Mouse (Mus musculus) lung, embryonic 14.5 days (tissue): ENCODE data around the gene Tfec. TPM values are rescaled to one million over a fixed set of nuclear protein-coding genes. Genes with fewer than 3 reads are reported as not detected.

Experiments used
- ATAC-seq: fragments of 200-750 bp; cut with Nextera tagmentation; 2 replicates; pipeline ENCODE4 v1.8.0; 2017; ENCODE audit warnings: mild to moderate bottlenecking, moderate TSS enrichment, moderate library complexity; ENCODE audit not compliant: insufficient read depth
- DNase-seq: peaks from one replicate; pipeline ENCODE4 v3.0.0-alpha.2; 2015
- H3K27ac ChIP-seq: fragments of 300-500 bp; sonication (generic); 2 replicates; pipeline ENCODE4 v1.5.1; 2014; ENCODE audit warnings: low read depth, mild to moderate bottlenecking, moderate library complexity
- H3K27me3 ChIP-seq: fragments of 300-500 bp; sonication (generic); 2 replicates; pipeline ENCODE4 v1.6.1; 2014; ENCODE audit warnings: low read length, control low read depth; ENCODE audit not compliant: insufficient read depth
- H3K36me3 ChIP-seq: fragments of 300-500 bp; sonication (generic); 2 replicates; pipeline ENCODE4 v1.6.1; 2014; ENCODE audit warnings: control low read depth; ENCODE audit not compliant: insufficient read depth
- H3K4me1 ChIP-seq: fragments of 300-500 bp; sonication (generic); 2 replicates; pipeline ENCODE4 v1.6.1; 2014; ENCODE audit warnings: antibody characterized with exemption, control low read depth; ENCODE audit not compliant: insufficient read depth
- H3K4me2 ChIP-seq: fragments of 300-500 bp; sonication (generic); 2 replicates; pipeline ENCODE4 v1.6.1; 2014; ENCODE audit warnings: mild to moderate bottlenecking
- H3K4me3 ChIP-seq: fragments of 300-500 bp; sonication (generic); 2 replicates; pipeline ENCODE4 v1.5.1; 2014; ENCODE audit warnings: low read depth, low read length
- H3K9ac ChIP-seq: fragments of 300-500 bp; sonication (generic); 2 replicates; pipeline ENCODE4 v1.6.1; 2014
- H3K9me3 ChIP-seq: fragments of 300-500 bp; sonication (generic); 2 replicates; pipeline ENCODE4 v1.6.1; 2016; ENCODE audit warnings: low read depth, low read length, control low read depth
- CTCF ChIP-seq: IDR thresholded peaks from 2 replicates; pipeline ENCODE4 v1.5.1; 2016; ENCODE audit warnings: antibody characterized with exemption, low read depth
- whole genome bisulfite sequencing: fragments of 180-500 bp; shearing (Covaris S2); extraction: QIAGEN DNeasy Blood & Tissue Kit; methylation state at CpG from one replicate; pipeline ENCODE4 v1.1.7; 2014; 5-methylcytosine and 5-hydroxymethylcytosine counted together
- polyA plus RNA-seq: library from polyadenylated mRNA; unstranded; fragments of >200 nt; fragmentation: Nextera tagmentation; extraction: Ambion mirVana; gene quantifications from 2 replicates; pipeline ENCODE4 v1.2.1, GENCODE M21; 2014

Gene Tfec
- polyA plus RNA-seq: 0.70 and 1.1 TPM in 2 replicates

DNA sequence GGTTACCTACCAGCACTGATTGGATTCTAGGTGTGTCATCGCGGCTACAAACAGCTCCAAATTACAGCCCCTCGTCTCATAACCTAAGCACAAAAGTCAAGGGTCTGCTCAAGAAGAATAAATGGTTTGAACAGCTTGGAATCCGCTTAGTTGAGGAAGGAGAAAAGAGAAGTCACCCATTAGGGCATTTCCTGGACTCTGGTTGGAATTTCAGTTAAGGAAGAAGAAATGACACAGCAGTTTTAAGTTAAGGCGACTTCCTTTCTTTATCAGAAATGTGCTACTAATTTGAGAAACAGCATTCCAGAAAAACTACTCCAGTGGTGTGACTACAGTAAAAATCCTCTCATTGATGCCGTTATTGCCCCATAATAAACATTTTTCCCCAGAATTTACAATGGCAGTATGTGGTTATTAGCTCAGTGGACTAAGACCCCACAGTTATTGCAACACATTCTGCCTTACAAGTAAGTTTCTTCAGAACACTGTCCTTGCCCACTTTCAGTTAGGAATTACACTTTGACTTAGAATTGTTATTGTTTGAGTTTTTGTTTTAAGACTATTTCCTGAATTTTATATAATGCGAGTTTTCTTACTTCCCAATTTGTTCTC, at the start of gene Tfec:
Tfec (minus strand) TSS at position 191 of the 612 bp plus-strand sequence.
- no peak for TF ChIP-seq CTCF
- no peak for DNase-seq
- no peak for ATAC-seq

DNA sequence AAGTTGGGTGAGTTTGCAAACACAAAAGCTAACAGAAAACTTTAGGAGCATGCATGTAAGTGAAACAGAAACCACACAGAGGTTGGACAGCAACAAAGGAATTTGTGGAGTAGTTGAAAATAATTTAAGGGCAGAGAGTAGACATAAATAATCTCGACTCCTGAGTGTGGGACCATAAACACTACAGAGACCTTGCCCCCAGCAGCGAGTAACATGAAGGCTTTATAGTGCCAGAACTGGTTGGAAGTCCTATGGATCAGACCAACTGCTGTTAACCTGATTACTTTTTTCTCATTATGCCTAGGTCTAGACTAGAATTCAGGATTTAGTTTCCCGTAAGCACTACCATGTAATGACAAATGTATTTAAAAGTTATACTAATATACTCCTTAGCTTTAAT, 49.6 kb upstream of the Tfec start:
- WGBS: 51% methylated on average over 3 of the region's 3 CpGs
- TF ChIP-seq CTCF: no peak

More for the DNA sequence above, at the start of gene Tfec:
- Histone ChIP-seq H3K36me3 (no peaks in the 10 kb centered on the region), H3K9ac (no peak within 1 kb of the TSS), H3K4me2 (no peak within 1 kb of the TSS), H3K4me1 (no peaks in the 10 kb centered on the region), H3K27me3 (no peaks in the 10 kb centered on the region), H3K4me3 (no peak within 1 kb of the TSS), H3K9me3 (no peaks in the 10 kb centered on the region), H3K27ac (no peak within 1 kb of the TSS)
- WGBS: 75% methylated on average over 7 of the region's 7 CpGs

DNA sequence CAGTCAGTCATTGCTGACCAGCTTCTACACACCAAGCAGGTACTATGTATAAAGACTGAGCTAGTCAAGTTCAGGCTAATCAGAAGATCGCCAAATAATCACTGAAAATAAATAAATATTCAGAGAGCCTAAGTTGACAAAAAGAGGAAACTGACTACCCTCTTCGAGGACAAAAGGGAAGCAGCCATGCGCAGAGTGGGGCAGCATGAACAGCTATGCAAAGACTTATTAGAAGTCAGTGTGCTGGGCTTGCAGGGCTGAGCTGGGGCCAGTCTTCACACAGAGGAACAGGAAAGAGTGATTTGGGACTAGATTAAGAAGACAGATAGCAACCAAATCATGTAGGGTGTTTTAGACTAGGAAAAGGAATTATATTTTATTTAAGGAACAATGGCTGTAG, 45.3 kb upstream of the Tfec start:
- H3K36me3 ChIP-seq: no peaks in the 10 kb centered on the region

More for the DNA sequence above, 49.6 kb upstream of the Tfec start:
- DNase-seq: no peak
- no peak overlapping the region for H3K9ac ChIP-seq
- H3K36me3 ChIP-seq: no peaks in the 10 kb centered on the region
- H3K4me1 ChIP-seq: no peaks in the 10 kb centered on the region
- no peak overlapping the region for H3K27ac ChIP-seq
- no peak overlapping the region for H3K4me3 ChIP-seq
- H3K4me2 ChIP-seq: no peak overlapping the region
- no peak for ATAC-seq
- no peaks in the 10 kb centered on the region for H3K27me3 ChIP-seq
- H3K9me3 ChIP-seq: no peaks in the 10 kb centered on the region

DNA sequence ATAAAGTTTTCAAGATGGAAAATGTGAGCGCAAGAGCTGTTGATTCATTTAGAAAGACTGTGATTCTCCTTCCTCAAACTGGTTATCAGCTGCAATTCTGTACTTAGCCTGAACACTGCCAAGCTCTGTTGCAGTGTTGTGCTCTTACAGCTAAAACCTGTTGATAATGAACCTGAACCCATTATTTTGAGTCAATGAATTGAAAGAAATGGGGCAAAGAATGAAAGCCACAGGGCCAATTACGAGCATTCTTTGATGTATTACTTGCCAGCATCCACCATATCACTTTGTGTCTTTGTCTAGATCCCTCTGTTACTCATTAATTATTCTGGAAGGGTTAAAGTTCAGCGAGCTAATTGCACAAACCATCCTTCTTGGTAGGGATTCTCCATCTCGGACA, 44.2 kb upstream of the Tfec start:
- no peak for TF ChIP-seq CTCF
- ATAC-seq: no peak
- H3K4me2 ChIP-seq: no peak overlapping the region
- H3K4me1 ChIP-seq: no peaks in the 10 kb centered on the region
- H3K36me3 ChIP-seq: no peaks in the 10 kb centered on the region
- H3K9ac ChIP-seq: no peak overlapping the region
- H3K27ac ChIP-seq: no peak overlapping the region
- H3K9me3 ChIP-seq: no peaks in the 10 kb centered on the region
- no peak overlapping the region for H3K4me3 ChIP-seq
- H3K27me3 ChIP-seq: no peaks in the 10 kb centered on the region
- DNase-seq: no peak
- WGBS: 73% methylated on average over 4 of the region's 4 CpGs

More for the DNA sequence above, 45.3 kb upstream of the Tfec start:
- DNase-seq: no peak
- no peaks in the 10 kb centered on the region for H3K9me3 ChIP-seq
- no peak for ATAC-seq
- H3K4me2 ChIP-seq: no peak overlapping the region
- 74% methylated on average over 3 of the region's 3 CpGs for WGBS
- no peak overlapping the region for H3K4me3 ChIP-seq
- H3K4me1 ChIP-seq: no peaks in the 10 kb centered on the region
- no peak overlapping the region for H3K9ac ChIP-seq
- no peaks in the 10 kb centered on the region for H3K27me3 ChIP-seq
- H3K27ac ChIP-seq: no peak overlapping the region
- no peak for TF ChIP-seq CTCF

DNA sequence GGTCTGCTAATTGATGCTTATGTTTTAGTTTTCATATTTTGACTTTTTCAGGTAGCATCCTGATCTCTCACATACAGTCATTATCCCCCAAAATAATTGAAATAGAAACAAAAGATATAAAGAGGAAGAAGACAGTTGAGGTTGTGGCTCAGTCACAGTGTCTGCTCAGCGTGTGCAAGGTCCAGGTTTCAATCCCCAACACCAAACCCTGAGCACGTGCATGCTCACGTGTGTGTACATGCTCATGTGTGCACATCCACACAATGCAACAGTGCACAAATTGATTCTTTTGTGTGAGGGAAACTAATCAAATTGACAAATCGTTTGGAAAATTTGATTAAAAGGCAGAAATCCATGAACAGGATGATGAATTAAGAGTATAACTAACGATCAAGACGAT, 32.8 kb upstream of the Tfec start:
- no peak for TF ChIP-seq CTCF
- 83% methylated on average over 6 of the region's 6 CpGs for WGBS
- ATAC-seq (no peak), DNase-seq (no peak)
- Histone ChIP-seq H3K9ac (no peak overlapping the region), H3K36me3 (no peaks in the 10 kb centered on the region), H3K9me3 (no peaks in the 10 kb centered on the region), H3K27ac (no peak overlapping the region), H3K4me3 (no peak overlapping the region), H3K27me3 (no peaks in the 10 kb centered on the region), H3K4me1 (no peaks in the 10 kb centered on the region), H3K4me2 (no peak overlapping the region)

DNA sequence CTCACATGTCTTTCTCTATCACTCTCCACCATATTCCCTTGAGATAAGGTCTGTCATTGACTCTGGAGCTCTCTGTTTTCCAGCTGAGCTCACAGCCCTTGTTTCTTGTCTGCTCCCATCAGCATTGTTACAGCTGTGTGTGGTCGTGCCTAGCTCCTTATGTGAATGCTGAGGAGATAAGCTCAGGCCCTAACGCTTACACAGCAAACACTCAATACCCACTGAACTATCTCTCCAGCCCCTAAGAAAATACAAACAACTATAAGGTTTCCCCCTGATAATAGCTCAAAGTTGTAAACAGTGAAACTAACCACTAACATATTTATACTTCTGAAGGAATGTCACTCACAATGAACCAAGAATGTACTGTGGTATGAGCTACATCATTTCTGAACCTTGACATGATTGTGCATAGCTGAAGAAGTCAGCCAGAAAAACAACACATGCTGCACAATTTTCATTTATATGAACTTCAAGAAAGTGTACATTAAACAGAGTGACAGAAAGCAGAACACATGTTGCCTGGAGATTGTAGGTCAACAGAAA, 21.9 kb upstream of the Tfec start:
- Histone ChIP-seq H3K4me2 (no peak overlapping the region), H3K36me3 (no peaks in the 10 kb centered on the region), H3K9me3 (no peaks in the 10 kb centered on the region), H3K9ac (no peak overlapping the region), H3K4me3 (no peak overlapping the region), H3K4me1 (no peaks in the 10 kb centered on the region), H3K27me3 (no peaks in the 10 kb centered on the region), H3K27ac (no peak overlapping the region)
- no peak for TF ChIP-seq CTCF
- ATAC-seq (peak; percentile 88), DNase-seq (peak; percentile 41)
- 8% methylated on average over 2 of the region's 2 CpGs for WGBS

DNA sequence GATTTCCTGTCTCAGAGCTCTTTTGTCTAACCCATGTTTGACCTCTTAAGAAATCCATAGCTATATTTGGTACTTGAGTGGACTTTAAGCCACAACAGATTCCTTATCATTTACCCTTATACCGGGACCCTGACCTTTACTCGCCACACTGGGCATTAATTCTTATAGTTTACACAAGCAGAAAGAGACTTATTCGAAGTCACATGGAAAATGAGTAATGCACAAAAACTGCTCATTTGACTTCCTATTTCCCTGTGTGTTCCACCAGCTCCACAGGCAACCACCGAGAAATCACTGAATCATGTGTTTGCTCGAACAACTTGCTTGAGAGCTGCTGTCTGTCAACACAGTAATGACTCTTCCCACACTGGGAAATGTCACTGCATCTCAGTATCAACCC, 6.4 kb downstream of the Tfec start:
- no peaks in the 10 kb centered on the region for H3K27me3 ChIP-seq
- DNase-seq: no peak
- no peaks in the 10 kb centered on the region for H3K9me3 ChIP-seq
- no peak for ATAC-seq
- no peaks in the 10 kb centered on the region for H3K36me3 ChIP-seq
- no peaks in the 10 kb centered on the region for H3K4me1 ChIP-seq
- no peak overlapping the region for H3K27ac ChIP-seq
- WGBS: 25% methylated on average over 5 of the region's 5 CpGs
- no peak overlapping the region for H3K9ac ChIP-seq
- TF ChIP-seq CTCF: no peak
- H3K4me3 ChIP-seq: no peak overlapping the region
- no peak overlapping the region for H3K4me2 ChIP-seq
